Mouse (Mus musculus): ENCODE data around the gene Fgf15. TPM values are rescaled to one million over a fixed set of nuclear protein-coding genes. Genes with fewer than 3 reads are reported as not detected.
"Not testable (repeated sequence)": the region's sequence is repeated elsewhere in the genome, so short reads cannot be mapped to it uniquely, and the experiment has no call there.

Fgf15 gene
- polyA plus RNA-seq, 1 experiment from 2014 or later: 92.1 TPM

DNA sequence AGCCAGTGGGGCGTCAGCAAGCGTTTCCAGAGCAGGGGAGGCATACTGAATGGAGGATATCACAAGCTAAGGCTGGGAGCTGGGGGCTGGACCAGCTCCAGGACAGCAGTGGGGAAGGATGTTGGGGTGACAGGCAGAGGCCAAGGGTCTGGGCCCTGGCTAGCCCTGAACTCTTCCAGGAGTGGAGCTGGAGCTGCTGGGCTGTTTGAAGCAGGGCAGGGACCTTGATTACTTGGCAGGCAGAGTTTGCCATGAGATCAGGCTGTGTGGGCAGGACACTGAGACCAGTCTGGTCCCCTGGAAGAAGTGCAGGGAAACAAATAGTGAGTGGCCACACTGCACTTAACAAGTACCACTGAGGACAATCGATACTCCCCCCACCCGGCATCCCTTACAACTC, 22.1 kb upstream of the Fgf15 start:
- no peak for DNase-seq (ENCODE audit: low spot score)
- no peak for ATAC-seq (replicated peaks; ENCODE audit: low FRiP score)
- H3K4me3 ChIP-seq (ENCODE audit: low read depth, low read length): no peak overlapping the region
- peaks cover 8% of the 10 kb centered on the region; the same call in 1 of the 2 replicates for H3K4me1 ChIP-seq (replicated peaks; ENCODE audit: control insufficient read depth, insufficient read depth, low read length)
- H3K36me3 ChIP-seq (ENCODE audit: control insufficient read depth, insufficient read depth, low read length): no peaks in the 10 kb centered on the region
- no peak overlapping the region for H3K4me2 ChIP-seq (ENCODE audit: low read depth, low read length, severe bottlenecking)
- 52% methylated on average over 4 of the region's 4 CpGs for WGBS
- no peaks in the 10 kb centered on the region for H3K9me3 ChIP-seq (ENCODE audit: control insufficient read depth, low read length)
- H3K27me3 ChIP-seq (ENCODE audit: control insufficient read depth, insufficient read depth, low read length): no peaks in the 10 kb centered on the region
- no peak overlapping the region for H3K27ac ChIP-seq (ENCODE audit: low read depth, low read length)
- H3K9ac ChIP-seq (ENCODE audit: low read length): no peak overlapping the region

DNA sequence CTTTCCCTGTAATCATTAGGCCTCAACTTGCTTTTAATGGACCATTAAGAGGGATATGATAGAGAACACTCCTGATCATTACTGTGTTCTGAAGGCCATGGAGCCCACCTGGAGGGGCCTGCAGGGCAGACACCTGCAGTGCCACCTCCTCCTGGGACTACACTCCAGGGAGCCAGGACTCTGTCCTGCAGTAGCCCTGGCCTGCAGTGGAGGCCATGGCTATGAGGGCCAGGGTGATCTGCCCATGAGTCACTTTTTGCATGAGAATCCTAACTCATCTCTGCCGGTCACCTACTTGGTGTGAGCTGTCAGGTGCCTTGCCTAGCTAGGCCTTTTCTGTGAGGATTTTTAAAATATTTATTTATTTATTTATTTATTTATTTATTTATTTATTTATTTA, 17.9 kb upstream of the Fgf15 start:
- H3K9me3 ChIP-seq (ENCODE audit: control insufficient read depth, low read length): no peaks in the 10 kb centered on the region
- DNase-seq (ENCODE audit: low spot score): no peak
- H3K4me1 ChIP-seq (replicated peaks; ENCODE audit: control insufficient read depth, insufficient read depth, low read length): peaks cover 8% of the 10 kb centered on the region; the same call in 1 of the 2 replicates
- no peaks in the 10 kb centered on the region for H3K36me3 ChIP-seq (ENCODE audit: control insufficient read depth, insufficient read depth, low read length)
- no peak overlapping the region for H3K4me2 ChIP-seq (ENCODE audit: low read depth, low read length, severe bottlenecking)
- no peak overlapping the region for H3K4me3 ChIP-seq (ENCODE audit: low read depth, low read length)
- no peak for ATAC-seq (replicated peaks; ENCODE audit: low FRiP score)
- 88% methylated on average over 1 of the region's 1 CpGs for WGBS
- H3K27ac ChIP-seq (ENCODE audit: low read depth, low read length): no peak overlapping the region
- no peak overlapping the region for H3K9ac ChIP-seq (ENCODE audit: low read length)
- no peaks in the 10 kb centered on the region for H3K27me3 ChIP-seq (ENCODE audit: control insufficient read depth, insufficient read depth, low read length)

DNA sequence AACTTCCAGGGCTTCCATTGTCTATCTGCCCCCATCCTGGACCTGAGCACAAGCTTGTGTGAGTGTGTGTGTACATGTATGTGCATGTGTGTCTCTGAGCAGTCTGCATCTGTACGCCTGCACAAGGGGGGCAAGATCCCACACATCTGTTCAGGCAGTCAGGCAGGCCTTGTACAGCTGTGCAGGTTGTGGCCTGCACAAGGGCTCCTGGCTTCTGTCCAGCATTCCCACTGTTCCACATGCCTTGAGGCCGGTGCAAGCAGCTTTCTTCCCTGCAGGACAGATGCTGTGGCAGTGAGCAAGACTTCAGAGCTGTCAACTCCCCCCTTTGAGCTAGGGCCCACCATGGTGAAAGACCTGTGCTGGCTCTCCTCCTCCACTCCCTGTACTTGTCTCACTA, 13.2 kb upstream of the Fgf15 start:
- no peak overlapping the region for H3K4me2 ChIP-seq (ENCODE audit: low read depth, low read length, severe bottlenecking)
- H3K9ac ChIP-seq (ENCODE audit: low read length): no peak overlapping the region
- no peaks in the 10 kb centered on the region for H3K27me3 ChIP-seq (ENCODE audit: control insufficient read depth, insufficient read depth, low read length)
- H3K9me3 ChIP-seq (ENCODE audit: control insufficient read depth, low read length): no peaks in the 10 kb centered on the region
- no peak overlapping the region for H3K4me3 ChIP-seq (ENCODE audit: low read depth, low read length)
- WGBS: 60% methylated on average over 2 of the region's 2 CpGs
- no peaks in the 10 kb centered on the region for H3K4me1 ChIP-seq (replicated peaks; ENCODE audit: control insufficient read depth, insufficient read depth, low read length)
- H3K27ac ChIP-seq (ENCODE audit: low read depth, low read length): no peak overlapping the region
- no peaks in the 10 kb centered on the region for H3K36me3 ChIP-seq (ENCODE audit: control insufficient read depth, insufficient read depth, low read length)
- ATAC-seq (replicated peaks; ENCODE audit: low FRiP score): no peak
- no peak for DNase-seq (ENCODE audit: low spot score)

DNA sequence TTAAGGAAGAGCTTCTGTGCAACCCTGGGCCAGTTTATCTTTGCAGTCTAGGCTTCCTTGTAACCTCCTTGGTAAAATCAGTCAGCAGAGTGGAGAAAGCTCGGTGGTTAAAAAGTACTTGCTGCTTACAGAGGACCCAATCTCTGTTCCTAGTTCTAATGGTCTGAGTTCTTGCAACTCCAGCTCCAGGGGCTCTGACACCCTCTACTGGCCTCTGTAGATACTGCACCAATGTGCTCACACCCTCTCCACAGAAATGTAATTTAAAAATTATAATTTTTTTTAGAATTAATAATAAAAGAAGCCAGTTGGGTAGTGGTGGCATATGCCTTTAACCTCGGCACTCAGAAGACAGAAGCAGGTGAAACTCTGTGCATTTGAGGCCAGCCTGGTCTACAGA, 8.7 kb upstream of the Fgf15 start:
- DNase-seq (ENCODE audit: low spot score) (no peak), ATAC-seq (replicated peaks; ENCODE audit: low FRiP score) (no peak)
- H3K36me3 ChIP-seq (ENCODE audit: control insufficient read depth, insufficient read depth, low read length): no peaks in the 10 kb centered on the region
- H3K4me3 ChIP-seq (ENCODE audit: low read depth, low read length): no peak overlapping the region
- H3K27me3 ChIP-seq (ENCODE audit: control insufficient read depth, insufficient read depth, low read length): peaks cover 11% of the 10 kb centered on the region
- H3K4me2 ChIP-seq (ENCODE audit: low read depth, low read length, severe bottlenecking): no peak overlapping the region
- H3K27ac ChIP-seq (ENCODE audit: low read depth, low read length): no peak overlapping the region
- 85% methylated on average over 2 of the region's 2 CpGs for WGBS
- H3K4me1 ChIP-seq (replicated peaks; ENCODE audit: control insufficient read depth, insufficient read depth, low read length): peaks cover 5% of the 10 kb centered on the region; the same call in 1 of the 2 replicates
- no peak overlapping the region for H3K9ac ChIP-seq (ENCODE audit: low read length)
- no peaks in the 10 kb centered on the region for H3K9me3 ChIP-seq (ENCODE audit: control insufficient read depth, low read length)

DNA sequence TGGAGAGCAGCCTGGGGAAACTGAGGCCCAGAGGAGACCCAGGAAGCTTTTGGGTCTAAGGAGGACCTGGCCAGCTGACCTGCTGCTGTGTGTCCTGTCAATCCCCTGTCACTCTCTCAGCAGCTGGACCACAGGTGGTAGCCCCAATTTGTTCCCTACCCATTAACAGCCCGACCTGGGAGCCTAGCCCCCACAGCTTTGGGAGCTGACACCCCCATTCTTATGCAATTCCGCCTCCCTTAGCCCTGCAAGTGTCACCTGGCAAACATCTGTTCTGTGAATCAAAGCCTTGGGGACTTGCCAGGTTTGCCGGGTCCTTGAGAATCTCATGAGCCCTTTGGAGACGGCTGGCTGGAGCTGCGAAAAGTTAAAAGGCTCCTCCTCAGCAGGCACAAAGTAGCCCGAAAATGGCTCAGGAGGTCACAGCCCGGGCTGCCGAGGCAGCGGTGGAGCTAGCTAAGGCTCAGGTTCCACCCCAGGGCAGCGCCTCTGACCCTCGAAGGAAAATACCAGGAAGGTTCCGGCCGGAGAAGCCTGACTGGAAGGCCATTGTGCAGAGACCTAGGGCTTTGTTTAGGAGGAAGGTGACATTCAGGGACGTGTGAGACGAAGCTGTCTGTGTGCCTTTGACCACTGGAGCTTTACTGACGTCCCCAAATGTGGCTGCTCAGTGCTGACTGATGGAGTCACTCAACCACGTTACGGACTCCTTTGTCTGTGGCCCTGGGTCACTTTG, 7.6 kb upstream of the Fgf15 start:
- H3K9ac ChIP-seq (ENCODE audit: low read length): no peak overlapping the region
- DNase-seq (ENCODE audit: low spot score): no peak
- H3K36me3 ChIP-seq (ENCODE audit: control insufficient read depth, insufficient read depth, low read length): no peaks in the 10 kb centered on the region
- ATAC-seq (replicated peaks; ENCODE audit: low FRiP score): no peak
- WGBS: 6% methylated on average over 18 of the region's 18 CpGs
- H3K27ac ChIP-seq (ENCODE audit: low read depth, low read length): no peak overlapping the region
- peaks cover 5% of the 10 kb centered on the region; the same call in 1 of the 2 replicates for H3K4me1 ChIP-seq (replicated peaks; ENCODE audit: control insufficient read depth, insufficient read depth, low read length)
- no peaks in the 10 kb centered on the region for H3K9me3 ChIP-seq (ENCODE audit: control insufficient read depth, low read length)
- no peak overlapping the region for H3K4me3 ChIP-seq (ENCODE audit: low read depth, low read length)
- H3K27me3 ChIP-seq (ENCODE audit: control insufficient read depth, insufficient read depth, low read length): peaks cover 11% of the 10 kb centered on the region
- no peak overlapping the region for H3K4me2 ChIP-seq (ENCODE audit: low read depth, low read length, severe bottlenecking)

DNA sequence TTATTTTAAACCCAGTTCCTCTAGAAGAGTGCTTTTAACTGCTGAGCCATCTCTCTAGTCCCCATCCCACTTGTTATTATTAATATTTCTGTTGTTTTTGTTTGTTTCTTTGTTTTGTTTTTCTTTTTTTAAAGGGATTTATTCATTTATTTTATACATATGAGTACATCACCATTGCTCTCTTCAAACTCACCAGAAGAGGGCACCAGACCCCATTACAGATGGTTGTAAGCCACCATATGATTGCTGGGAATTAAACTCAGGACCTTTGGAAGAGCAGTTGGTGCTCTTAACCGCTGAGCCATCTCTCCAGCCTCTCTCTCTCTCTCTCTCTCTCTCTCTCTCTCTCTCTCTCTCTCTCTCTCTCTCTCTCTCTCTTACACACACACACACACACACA, 5.7 kb upstream of the Fgf15 start:
- H3K9ac ChIP-seq (ENCODE audit: low read length); H3K36me3 ChIP-seq (ENCODE audit: control insufficient read depth, insufficient read depth, low read length); H3K4me3 ChIP-seq (ENCODE audit: low read depth, low read length); H3K27ac ChIP-seq (ENCODE audit: low read depth, low read length); DNase-seq (ENCODE audit: low spot score); H3K4me2 ChIP-seq (ENCODE audit: low read depth, low read length, severe bottlenecking); H3K9me3 ChIP-seq (ENCODE audit: control insufficient read depth, low read length); ATAC-seq (replicated peaks; ENCODE audit: low FRiP score): not testable (repeated sequence)
- H3K27me3 ChIP-seq (ENCODE audit: control insufficient read depth, insufficient read depth, low read length): peaks cover 16% of the 10 kb centered on the region
- peaks cover 12% of the 10 kb centered on the region; the same call in 1 of the 2 replicates for H3K4me1 ChIP-seq (replicated peaks; ENCODE audit: control insufficient read depth, insufficient read depth, low read length)
- 93% methylated on average over 1 of the region's 1 CpGs for WGBS

DNA sequence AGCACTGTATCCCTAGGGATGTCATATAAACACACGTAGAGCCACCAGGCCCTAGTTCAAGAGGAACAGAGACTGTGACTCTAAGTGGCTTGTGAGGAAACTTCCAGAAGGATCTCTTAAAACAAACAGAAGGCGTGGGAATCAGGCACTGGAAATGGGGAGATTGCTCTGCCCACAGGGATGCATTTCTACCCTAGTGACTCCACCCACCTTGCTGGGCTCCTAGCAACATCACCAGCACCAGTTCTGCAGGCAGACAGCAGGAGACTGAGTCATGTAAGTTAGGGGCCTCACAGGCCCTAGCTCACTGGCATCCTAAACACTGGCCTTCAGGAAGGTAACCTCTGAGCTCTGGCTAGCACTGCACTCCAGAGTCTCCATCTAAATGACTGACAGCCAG, 4.5 kb upstream of the Fgf15 start:
- H3K4me3 ChIP-seq (ENCODE audit: low read depth, low read length): no peak overlapping the region
- no peak overlapping the region for H3K4me2 ChIP-seq (ENCODE audit: low read depth, low read length, severe bottlenecking)
- no peak for DNase-seq (ENCODE audit: low spot score)
- no peak for ATAC-seq (replicated peaks; ENCODE audit: low FRiP score)
- no peaks in the 10 kb centered on the region for H3K9me3 ChIP-seq (ENCODE audit: control insufficient read depth, low read length)
- no peak overlapping the region for H3K9ac ChIP-seq (ENCODE audit: low read length)
- no peaks in the 10 kb centered on the region for H3K36me3 ChIP-seq (ENCODE audit: control insufficient read depth, insufficient read depth, low read length)
- peaks cover 19% of the 10 kb centered on the region for H3K27me3 ChIP-seq (ENCODE audit: control insufficient read depth, insufficient read depth, low read length)
- no peak overlapping the region for H3K27ac ChIP-seq (ENCODE audit: low read depth, low read length)
- WGBS: 85% methylated on average over 2 of the region's 2 CpGs
- H3K4me1 ChIP-seq (replicated peaks; ENCODE audit: control insufficient read depth, insufficient read depth, low read length): peaks cover 15% of the 10 kb centered on the region; the same call in 1 of the 2 replicates

DNA sequence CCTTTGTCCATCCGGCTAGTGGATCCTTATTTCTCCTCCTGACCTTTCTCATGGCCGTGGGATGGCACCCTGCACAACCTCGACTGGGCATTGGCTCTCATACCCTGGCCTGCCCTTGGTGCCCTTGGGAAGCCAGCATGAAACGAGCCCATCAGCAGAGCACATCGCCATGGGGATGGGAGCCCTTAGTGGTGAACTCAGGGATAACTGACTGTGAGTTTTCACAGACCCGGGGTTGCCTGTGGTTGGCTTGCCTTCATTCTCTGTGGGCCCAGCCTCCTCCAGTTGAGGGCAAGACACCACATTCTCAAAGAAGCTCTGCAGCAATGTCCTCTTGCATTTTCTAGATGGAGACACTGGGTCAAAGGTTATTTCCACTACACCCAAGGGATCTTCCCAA, 4.0 kb upstream of the Fgf15 start:
- DNase-seq (ENCODE audit: low spot score): no peak

DNA sequence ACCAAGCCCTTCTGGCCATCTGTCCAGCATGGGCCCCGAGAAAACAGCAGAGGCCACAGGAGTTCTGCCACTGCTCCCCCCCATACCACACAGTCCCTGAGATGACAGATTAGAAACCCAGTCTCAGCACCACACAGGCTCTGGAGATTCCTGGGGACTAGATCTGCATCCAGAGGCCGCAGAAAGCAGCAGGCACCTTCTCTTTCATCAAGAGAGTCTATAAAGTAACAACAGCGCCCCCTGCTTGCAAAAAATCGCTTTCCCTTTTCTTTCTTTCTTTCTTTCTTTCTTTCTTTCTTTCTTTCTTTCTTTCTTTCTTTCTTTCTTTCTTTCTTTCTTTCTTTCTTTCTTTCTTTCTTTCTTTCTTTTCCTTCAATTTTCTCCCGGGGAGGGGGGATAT, 2.1 kb upstream of the Fgf15 start:
- Histone ChIP-seq H3K9ac (ENCODE audit: low read length) (no peak overlapping the region; the same call in 1 of the 2 replicates), H3K4me2 (ENCODE audit: low read depth, low read length, severe bottlenecking) (no peak overlapping the region; the same call in 1 of the 2 replicates), H3K4me1 (replicated peaks; ENCODE audit: control insufficient read depth, insufficient read depth, low read length) (peaks cover 19% of the 10 kb centered on the region; the same call in 1 of the 2 replicates), H3K9me3 (ENCODE audit: control insufficient read depth, low read length) (no peaks in the 10 kb centered on the region), H3K27me3 (ENCODE audit: control insufficient read depth, insufficient read depth, low read length) (peaks cover 23% of the 10 kb centered on the region), H3K36me3 (ENCODE audit: control insufficient read depth, insufficient read depth, low read length) (no peaks in the 10 kb centered on the region), H3K4me3 (ENCODE audit: low read depth, low read length) (no peak overlapping the region), H3K27ac (ENCODE audit: low read depth, low read length) (no peak overlapping the region)
- DNase-seq (ENCODE audit: low spot score) (peak; percentile 74), ATAC-seq (replicated peaks; ENCODE audit: low FRiP score) (no peak)
- 2% methylated on average over 5 of the region's 5 CpGs for WGBS

More for the DNA sequence above, 4.0 kb upstream of the Fgf15 start:
- Histone ChIP-seq H3K9me3 (ENCODE audit: control insufficient read depth, low read length) (no peaks in the 10 kb centered on the region), H3K4me3 (ENCODE audit: low read depth, low read length) (no peak overlapping the region), H3K4me1 (replicated peaks; ENCODE audit: control insufficient read depth, insufficient read depth, low read length) (peaks cover 18% of the 10 kb centered on the region; the same call in 1 of the 2 replicates), H3K36me3 (ENCODE audit: control insufficient read depth, insufficient read depth, low read length) (no peaks in the 10 kb centered on the region), H3K27ac (ENCODE audit: low read depth, low read length) (no peak overlapping the region), H3K4me2 (ENCODE audit: low read depth, low read length, severe bottlenecking) (no peak overlapping the region), H3K27me3 (ENCODE audit: control insufficient read depth, insufficient read depth, low read length) (peaks cover 22% of the 10 kb centered on the region), H3K9ac (ENCODE audit: low read length) (no peak overlapping the region)
- no peak for ATAC-seq (replicated peaks; ENCODE audit: low FRiP score)
- 60% methylated on average over 6 of the region's 6 CpGs for WGBS
